Mouse (Mus musculus) liver, postnatal 0 days (tissue): ENCODE data around the gene St7.

Experiments
- CTCF ChIP-seq: sonication (generic); IDR thresholded peaks from 2 replicates; pipeline ENCODE4 v1.5.1; 2016; ENCODE audit warnings: antibody characterized with exemption, low read depth
- EP300 ChIP-seq: IDR thresholded peaks from 2 replicates; pipeline ENCODE4 v1.6.1; 2016; ENCODE audit warnings: antibody characterized with exemption, low read depth, mild to moderate bottlenecking

DNA sequence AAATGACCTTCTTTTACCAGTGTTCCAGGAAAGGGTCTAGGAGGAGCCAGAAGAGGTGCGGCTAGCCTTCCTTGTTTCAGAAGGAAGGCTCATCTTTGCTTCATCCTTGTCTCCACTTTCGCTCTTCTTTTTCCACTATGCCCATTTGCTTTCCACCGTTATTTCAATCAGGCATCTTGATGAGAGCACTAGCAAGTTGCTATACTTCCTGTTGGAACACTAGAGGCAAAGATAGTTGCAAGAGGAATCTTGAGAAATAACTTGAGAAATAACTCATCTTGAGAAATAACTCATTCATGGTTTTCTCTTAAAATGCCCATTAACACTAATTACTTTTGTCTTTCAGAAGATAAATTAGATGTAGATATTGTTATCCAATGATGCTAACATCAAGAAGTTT, 202.8 kb downstream of the St7 start:
- TF ChIP-seq CTCF: no peak
- TF ChIP-seq EP300: no peak
